Comparison of ENCODE assay signal across 14 mouse cellular contexts in the genomic region with DNA sequence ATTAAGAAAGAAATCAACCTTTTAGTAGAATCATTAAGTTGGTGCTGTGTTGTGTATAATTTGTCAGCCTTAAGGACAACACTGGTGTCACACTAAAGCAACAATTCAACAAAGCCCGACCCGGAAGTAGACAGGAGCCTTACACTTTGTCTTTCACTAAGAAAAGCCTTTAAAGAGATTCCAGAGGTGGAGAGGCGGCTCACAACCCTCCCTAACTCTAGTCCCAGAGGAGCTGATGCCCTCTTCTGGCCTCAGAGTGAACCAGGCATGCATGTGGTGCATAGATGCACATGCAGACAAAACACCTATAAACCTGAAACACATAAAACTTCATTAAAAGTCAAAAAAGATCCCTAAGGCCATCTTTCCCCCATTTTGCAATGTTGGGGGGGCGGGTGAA. TPM values are rescaled to one million over a fixed set of nuclear protein-coding genes. Genes with fewer than 3 reads are reported as not detected.
DNase-seq lines count a peak whose midpoint lies in the region; TF ChIP-seq lines count a peak whose summit lies in the region.
"Had no signal": no experiment of that assay in that cellular context is flagged by ENCODE, and none has a peak within 500 bp of the region (broad histone marks: within the 10 kb centered on the region; RNA-seq: fewer than 3 reads in every experiment).

No protein-coding gene starts in this region.

- in situ Hi-C loops in CH12.LX (cut with MboI; ENCODE audit: low pct_ligation_motif_present, low pct_unique_long_range_greater_than_20kb, low sequenced_read_pairs), result no loop called here

- no peak overlapping the region for H3K4me2 ChIP-seq in CH12.LX (ENCODE audit: insufficient read depth, low read depth, poor library complexity, severe bottlenecking)
- H3K4me2 ChIP-seq: heart, embryonic 11.5 days; intestine, embryonic 15.5 days; limb, embryonic 15.5 days had no signal

- peak; percentile 40 for TF ChIP-seq RAD21 in CH12.LX (IDR thresholded peaks at IDR 0.05; ENCODE audit: low read depth, low read length)

- no peak for TF ChIP-seq POLR2A in CH12.LX (IDR thresholded peaks at IDR 0.05; ENCODE audit: low read depth, low read length)

- H3K27me3 ChIP-seq in CH12.LX (replicated peaks), result no peaks in the 10 kb centered on the region
- H3K27me3 ChIP-seq: intestine, embryonic 15.5 days; limb, embryonic 15.5 days had no signal

- peaks cover 0 to 17% of the 10 kb centered on the region in 2 experiments for H3K36me3 ChIP-seq in CH12.LX (replicated peaks in 1 of 2; ENCODE audit: control insufficient read depth in 1 of 2, insufficient read depth in 1 of 2, low read length in 1 of 2)
- H3K36me3 ChIP-seq: intestine, embryonic 15.5 days had no signal

- TF ChIP-seq EP300 in CH12.LX (IDR thresholded peaks at IDR 0.05; ENCODE audit: low read length), result no peak

- intact Hi-C loops in gastrocnemius, adult 2 months (cut with DNase I), result loop anchor here (5.0 kb wide), 1 partner anchor 59 kb away; no protein-coding TSS in a partner anchor
- intact Hi-C loops in left cerebral cortex, adult 2 months (cut with DNase I), result no loop called here
- intact Hi-C loops in left cerebral cortex, postnatal 14 days (cut with DNase I), result no loop called here

- TF ChIP-seq CTCF in gastrocnemius, adult 2 months (IDR thresholded peaks at IDR 0.05), result peak; percentile 25; the same call in 1 of the 2 replicates
- peak; percentile 25 for TF ChIP-seq CTCF in left cerebral cortex, adult 2 months (IDR thresholded peaks at IDR 0.05)
- TF ChIP-seq CTCF in CH12.LX (conservative IDR thresholded peaks at IDR 0.05 in 1 of 2, IDR thresholded peaks at IDR 0.05 in 1 of 2; ENCODE audit: low read depth in 2 of 2, low read length in 2 of 2), result peak in 1 of 2 experiments; percentile 53; a peak in 2 of 4 replicates

- H3K79me2 ChIP-seq in CH12.LX (replicated peaks; ENCODE audit: control insufficient read depth, extremely low read depth, insufficient read depth, poor library complexity, severe bottlenecking), result no peaks in the 10 kb centered on the region

- H3K9ac ChIP-seq in CH12.LX (ENCODE audit: insufficient read depth, low read depth), result no peak overlapping the region
- H3K9ac ChIP-seq: intestine, embryonic 15.5 days; limb, embryonic 15.5 days had no signal

- no peak for DNase-seq in gastrocnemius, adult 2 months
- no peak for DNase-seq in gastrocnemius, postnatal 4 days (ENCODE audit: low spot score in 2 of 2)
- no peak for DNase-seq in left cerebral cortex, adult 2 months (ENCODE audit: extremely low spot score in 1 of 2, low spot score in 2 of 2)
- DNase-seq in left cerebral cortex, postnatal 14 days (ENCODE audit: low spot score in 2 of 2), result no peak
- DNase-seq in CH12.LX (ENCODE audit: extremely low read depth), result no peak
- DNase-seq in R1 (ENCODE audit: low read depth, low spot score), result peak; percentile 21
- DNase-seq in ovary, postnatal 14 days (ENCODE audit: low spot score), result no peak
- DNase-seq: cerebellum, adult 8-10 months had no signal

- no peaks in the 10 kb centered on the region for H3K9me3 ChIP-seq in CH12.LX (replicated peaks; ENCODE audit: low read length)
- H3K9me3 ChIP-seq: hindbrain, embryonic 10.5 days; intestine, embryonic 15.5 days; limb, embryonic 15.5 days had no signal

- H3K4me1 ChIP-seq in CH12.LX (ENCODE audit: control insufficient read depth in 1 of 2, insufficient read depth in 2 of 2), result peaks cover 14 to 35% of the 10 kb centered on the region in 2 experiments
- H3K4me1 ChIP-seq: hindbrain, embryonic 10.5 days; intestine, embryonic 15.5 days; limb, embryonic 15.5 days had no signal

- no peak overlapping the region for H3K27ac ChIP-seq in gastrocnemius, adult 2 months
- no peak overlapping the region for H3K27ac ChIP-seq in left cerebral cortex, adult 2 months
- no peak overlapping the region for H3K27ac ChIP-seq in CH12.LX (ENCODE audit: insufficient read depth, low read depth)
- H3K27ac ChIP-seq: hindbrain, embryonic 10.5 days; intestine, embryonic 15.5 days; limb, embryonic 15.5 days; macrophage had no signal

- dilution Hi-C loops in CH12.LX (cut with MboI; ENCODE audit: extremely low pct_ligation_motif_present, extremely low pct_unique_long_range_greater_than_20kb, low sequenced_read_pairs), result no loop called here

- H3K4me3 ChIP-seq in gastrocnemius, adult 2 months, result no peak overlapping the region
- H3K4me3 ChIP-seq in left cerebral cortex, adult 2 months, result no peak overlapping the region
- H3K4me3 ChIP-seq in CH12.LX (replicated peaks in 1 of 3; ENCODE audit: low read depth in 2 of 3, low read length in 2 of 3, poor library complexity in 1 of 3), result no peak overlapping the region
- H3K4me3 ChIP-seq: hindbrain, embryonic 10.5 days; intestine, embryonic 15.5 days; limb, embryonic 15.5 days had no signal

TF ChIP-seq in CH12.LX, 34 proteins besides CTCF, POLR2A, EP300 and RAD21:
- TF ChIP-seq SMC3 (IDR thresholded peaks at IDR 0.05; ENCODE audit: low read depth, low read length) (peak; percentile 47), ZNF384 (IDR thresholded peaks at IDR 0.05; ENCODE audit: low read depth, low read length) (no peak)

RNA-seq across cellular contexts. Expression of gene Cacnb4, which starts 15.1 kb away (rescaled TPM):
- under 1 TPM; 0.20 to 0.31 TPM for total RNA-seq in gastrocnemius, adult 2 months (2021)
- total RNA-seq in gastrocnemius, postnatal 4 days (2021), result under 1 TPM; 0.31 to 0.32 TPM
- total RNA-seq in left cerebral cortex, adult 2 months (2021), result 100 to 1,000 TPM; 166 to 176 TPM
- 100 to 1,000 TPM; 143 to 154 TPM for total RNA-seq in left cerebral cortex, postnatal 14 days (2021)
- total RNA-seq in CH12.LX (2012; rRNA removed) (0.92 and 3.4 TPM in 2 replicates), CH12.LX (2014; rRNA removed) (0.77 and 0.93 TPM in 2 replicates)
- polyA plus RNA-seq in CH12.LX (2012; ENCODE audit: insufficient read length, low read depth), result 1.3 and 1.5 TPM in 2 replicates
- total RNA-seq: monocyte, adult 5-6 weeks had no signal

RNA-seq across cellular contexts. Expression of gene Stam2, which starts 50.3 kb away (rescaled TPM):
- 1 to 10 TPM; 6.5 to 9.8 TPM for total RNA-seq in gastrocnemius, adult 2 months (2021)
- total RNA-seq in gastrocnemius, postnatal 4 days (2021), result 10 to 100 TPM; 35.1 to 39.2 TPM
- total RNA-seq in left cerebral cortex, adult 2 months (2021), result 10 to 100 TPM; 25.2 to 26.6 TPM
- total RNA-seq in left cerebral cortex, postnatal 14 days (2021), result 10 to 100 TPM; 24.2 to 31.2 TPM
- total RNA-seq in CH12.LX (2012; rRNA removed) (9.3 and 10.3 TPM in 2 replicates), CH12.LX (2014; rRNA removed) (16.5 and 20.7 TPM in 2 replicates)
- 19.8 and 20.5 TPM in 2 replicates for polyA plus RNA-seq in CH12.LX (2012; ENCODE audit: insufficient read length, low read depth)

Comparison
In these comparisons a context has a peak if more than half of its experiments do, and no peak if none do; other contexts are left out.
1. RNA of gene Cacnb4, which starts 15.1 kb away (total RNA-seq): 166 to 176 TPM in left cerebral cortex, adult 2 months and 143 to 154 TPM in left cerebral cortex, postnatal 14 days; 0.77 to 3.4 TPM in CH12.LX, 0.31 to 0.32 TPM in gastrocnemius, postnatal 4 days and 0.20 to 0.31 TPM in gastrocnemius, adult 2 months; every median in the first group is over 10 times any median in the second.